Mouse (Mus musculus) ovary, adult 18-20 months (tissue): Measurements from ENCODE around the gene Arhgap21.

Source experiments
- DNase-seq: peaks from one replicate; pipeline ENCODE4 v3.0.0; 2022; ENCODE audit warnings: low spot score, mixed read lengths

Gene Arhgap21

DNA sequence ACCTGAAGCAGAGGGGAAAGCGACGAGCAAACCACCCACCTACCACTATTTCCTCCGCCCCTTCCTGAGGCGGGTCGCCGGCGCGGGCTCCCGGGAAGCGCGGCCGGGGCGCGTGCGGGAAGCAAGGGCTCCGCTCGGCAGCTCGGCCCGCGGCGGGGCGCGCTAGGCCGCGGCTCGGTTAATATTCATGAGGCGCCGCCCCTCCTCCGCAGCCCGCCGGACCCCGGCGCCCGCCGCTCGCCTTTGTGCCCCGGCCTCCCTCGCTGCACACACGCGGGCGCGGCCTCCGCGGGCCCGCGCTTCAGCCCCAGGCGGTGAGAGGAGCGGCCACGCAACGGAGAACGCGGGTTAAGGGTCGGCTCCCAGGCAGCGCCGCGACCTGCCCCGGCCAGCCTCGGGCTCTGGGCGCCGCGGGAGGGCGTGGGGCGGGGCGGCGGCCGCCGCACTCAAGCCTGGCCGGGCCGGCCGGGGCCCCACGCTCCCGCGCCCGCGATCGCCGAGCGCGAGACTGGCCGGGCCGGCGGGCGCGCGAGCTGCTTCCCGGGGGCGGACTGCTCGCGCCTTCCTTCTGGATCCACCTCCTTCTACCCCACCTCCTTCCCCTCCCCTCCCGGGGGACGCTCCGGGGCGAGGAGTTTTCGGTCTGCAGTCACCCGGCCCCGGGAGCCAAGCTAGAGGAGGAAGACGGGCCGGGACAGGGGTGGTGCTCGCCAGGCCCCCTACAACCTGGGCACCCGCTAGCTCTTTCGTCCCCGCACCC, at the start of gene Arhgap21:
Arhgap21 (minus strand) TSS at position 441 of the 760 bp plus-strand sequence.
- peak; percentile 79 for DNase-seq

DNA sequence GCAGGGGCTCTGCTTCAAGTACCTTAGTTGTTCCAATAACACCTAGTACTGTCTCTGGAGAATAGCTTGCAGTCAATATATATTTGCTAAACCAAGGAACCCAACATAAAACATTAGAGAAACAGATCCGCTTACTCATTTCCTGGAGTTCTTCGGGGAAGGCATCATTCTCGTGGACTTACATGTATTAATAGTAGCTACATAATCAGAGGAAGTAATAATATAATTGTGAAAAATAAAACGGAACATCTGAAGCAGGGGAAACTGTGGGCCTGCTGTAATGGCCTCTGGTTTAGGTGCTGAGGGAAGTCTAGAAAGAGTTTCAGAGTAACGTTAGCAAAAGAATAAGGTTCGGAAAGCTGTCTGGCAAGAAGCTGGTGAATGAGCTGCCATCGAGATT, 47.9 kb upstream of the Arhgap21 start:
- DNase-seq = no peak

DNA sequence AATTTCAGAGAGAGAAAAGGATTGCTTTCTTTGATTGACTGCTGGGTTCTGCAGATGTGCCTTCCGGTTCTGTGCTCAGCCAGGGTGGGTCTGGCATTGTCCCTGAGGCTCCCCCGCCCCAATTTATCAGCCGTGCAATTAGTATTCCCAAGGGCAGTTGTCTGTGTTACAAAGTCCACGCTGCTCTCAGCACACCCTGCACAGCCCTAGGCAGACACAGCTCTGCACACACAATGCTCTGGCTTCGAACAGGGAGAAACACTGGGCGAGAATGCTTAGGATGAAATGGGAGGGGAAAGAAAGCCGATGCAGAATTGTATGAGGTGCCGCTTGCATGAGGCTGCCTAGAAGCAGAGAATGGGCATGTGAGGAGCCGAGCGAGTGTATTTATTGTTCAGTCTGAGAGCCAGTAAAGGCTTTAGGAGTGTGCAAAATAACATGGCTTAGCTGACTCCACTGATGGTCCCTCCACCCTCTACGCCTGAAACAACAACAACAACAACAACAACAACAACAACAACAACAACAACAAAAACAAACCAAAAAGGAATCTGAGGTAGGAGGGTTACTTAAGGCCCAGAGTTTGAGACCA, 42.2 kb upstream of the Arhgap21 start:
- DNase-seq = no peak

DNA sequence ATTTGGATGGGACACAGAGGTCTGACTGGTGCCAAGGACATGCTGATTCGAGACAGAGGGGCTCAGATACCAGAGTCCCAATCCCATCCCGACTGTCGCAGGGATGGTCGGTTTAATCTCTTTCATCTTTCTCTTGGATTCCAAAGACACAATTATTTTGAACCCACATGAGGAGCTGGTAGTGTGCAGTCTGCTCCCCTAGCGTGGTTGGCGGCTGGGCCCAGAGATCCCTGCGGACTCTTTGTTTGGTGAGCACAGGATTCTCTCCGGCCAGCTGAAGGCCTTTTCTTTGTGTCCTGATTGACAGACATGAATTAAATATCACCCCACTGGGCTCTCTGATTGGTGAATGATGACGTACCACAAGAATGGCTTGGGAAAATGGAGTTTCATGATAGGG, 41.5 kb upstream of the Arhgap21 start:
- no peak for DNase-seq

DNA sequence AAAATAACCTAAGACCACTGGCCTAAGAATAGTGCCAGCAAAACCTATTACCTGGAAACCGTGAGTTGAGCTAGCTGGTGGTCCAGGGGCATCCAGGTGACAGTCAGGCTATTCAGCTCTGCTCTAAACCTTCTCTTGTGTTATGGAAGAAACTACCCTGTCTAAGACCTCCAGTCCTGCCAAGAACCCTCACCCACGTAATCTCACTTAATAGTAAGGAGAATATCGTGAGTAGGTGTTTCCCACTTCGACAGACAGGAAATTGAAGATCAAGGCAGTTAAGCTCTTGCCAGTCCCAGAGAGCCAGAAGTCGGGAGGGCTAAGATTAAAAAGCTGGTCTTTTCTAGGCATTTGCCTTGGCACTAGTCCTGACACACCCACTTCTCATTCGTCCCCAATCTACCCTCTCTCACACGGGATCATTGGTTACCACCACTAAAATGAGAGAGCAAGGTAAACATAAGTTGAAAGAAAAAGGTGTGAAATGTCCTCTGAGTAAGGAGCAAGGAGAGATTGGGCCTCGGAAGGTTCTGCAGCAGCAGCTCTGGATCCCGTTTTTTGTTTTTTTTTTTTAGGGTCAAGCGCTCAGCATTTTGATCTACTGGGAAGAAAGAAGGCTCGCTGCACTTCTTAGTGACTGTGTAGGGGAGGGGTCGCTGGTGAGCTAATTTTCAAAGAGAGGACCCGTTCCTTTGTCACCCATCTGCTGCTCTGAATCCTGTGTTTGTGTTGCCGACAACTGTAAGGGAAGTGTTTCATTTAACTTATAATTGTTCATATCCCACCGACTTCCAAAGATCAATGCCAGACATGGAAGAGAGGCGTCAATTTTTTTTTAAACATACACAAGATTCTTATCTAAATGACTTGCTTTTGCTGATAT, 40.8 kb upstream of the Arhgap21 start:
- DNase-seq = no peak

DNA sequence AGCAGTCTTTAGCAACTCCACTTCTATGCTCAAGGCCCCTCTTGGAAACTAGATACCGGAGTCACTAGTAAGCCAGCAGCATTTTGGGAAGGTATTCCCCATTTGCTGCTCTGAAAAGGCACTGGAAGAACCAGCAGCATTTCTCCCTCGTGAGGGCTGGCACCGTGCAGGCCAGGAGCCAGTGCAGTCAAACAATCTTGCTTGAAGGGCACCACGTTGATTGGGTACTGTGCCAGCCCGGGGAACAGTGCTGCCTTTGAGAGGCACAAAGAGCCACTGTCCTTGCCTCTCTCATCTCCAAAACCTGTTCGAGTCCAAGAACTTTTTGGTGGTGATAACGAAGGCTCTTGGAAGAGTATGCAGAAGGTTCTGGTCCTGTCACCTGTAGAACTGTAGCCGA, 33.9 kb upstream of the Arhgap21 start:
- no peak for DNase-seq

DNA sequence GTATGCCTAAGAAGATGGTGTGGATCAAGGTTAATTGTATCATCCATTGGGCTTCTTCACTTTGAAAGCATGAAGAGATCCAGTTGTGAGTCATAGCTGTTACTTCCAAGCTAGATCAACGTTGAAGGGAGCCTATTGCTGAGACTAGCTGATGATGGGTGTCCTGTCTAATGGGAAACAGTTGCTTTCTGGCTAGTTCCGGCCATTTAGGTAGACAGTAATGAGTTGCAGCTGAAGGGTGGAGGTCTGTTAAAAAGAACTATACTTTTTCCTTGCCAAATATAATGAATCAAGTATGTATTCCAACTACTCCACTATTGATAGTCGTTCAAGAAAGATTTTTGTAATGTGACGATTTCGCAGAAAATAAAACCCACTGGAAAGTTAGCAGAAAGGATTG, 32.5 kb upstream of the Arhgap21 start:
- DNase-seq = no peak

DNA sequence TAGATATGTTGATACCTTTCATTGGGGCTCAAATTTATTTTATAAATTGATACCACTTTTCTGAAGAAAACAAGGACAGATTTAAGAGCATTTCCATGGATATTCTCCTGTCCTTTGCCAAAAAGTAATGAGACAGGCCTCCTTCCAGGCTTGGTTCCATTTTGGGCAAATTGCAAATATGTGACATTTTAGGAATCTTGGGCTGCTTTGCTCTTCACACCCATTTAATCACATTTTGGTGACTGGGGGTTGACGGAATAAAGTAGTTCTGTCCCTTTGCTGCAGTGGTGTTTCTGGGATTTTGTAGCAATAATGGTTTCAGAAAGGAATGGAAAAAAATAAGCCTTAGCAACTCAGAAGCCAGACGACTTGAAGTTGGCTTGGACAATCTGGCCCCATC, 26.9 kb upstream of the Arhgap21 start:
- DNase-seq = no peak

DNA sequence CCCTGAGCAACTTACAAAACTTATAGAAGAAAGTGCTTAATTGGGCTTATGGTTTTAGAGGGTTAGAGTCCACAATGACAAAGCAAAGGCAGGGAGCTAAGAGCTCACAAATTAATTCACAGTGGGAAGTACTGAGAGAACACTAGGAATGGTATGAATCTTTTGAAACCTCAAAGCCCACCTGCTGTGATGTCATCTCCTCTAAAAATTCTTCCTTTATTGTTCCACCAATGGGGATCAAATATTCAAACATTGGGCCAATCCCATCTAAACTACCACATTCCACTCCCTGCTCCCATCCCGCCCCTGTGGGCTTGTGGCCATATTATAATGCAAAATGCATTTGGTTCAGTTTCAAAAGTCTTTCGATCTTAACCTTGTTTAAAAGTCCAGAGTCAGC, 22.8 kb upstream of the Arhgap21 start:
- no peak for DNase-seq

DNA sequence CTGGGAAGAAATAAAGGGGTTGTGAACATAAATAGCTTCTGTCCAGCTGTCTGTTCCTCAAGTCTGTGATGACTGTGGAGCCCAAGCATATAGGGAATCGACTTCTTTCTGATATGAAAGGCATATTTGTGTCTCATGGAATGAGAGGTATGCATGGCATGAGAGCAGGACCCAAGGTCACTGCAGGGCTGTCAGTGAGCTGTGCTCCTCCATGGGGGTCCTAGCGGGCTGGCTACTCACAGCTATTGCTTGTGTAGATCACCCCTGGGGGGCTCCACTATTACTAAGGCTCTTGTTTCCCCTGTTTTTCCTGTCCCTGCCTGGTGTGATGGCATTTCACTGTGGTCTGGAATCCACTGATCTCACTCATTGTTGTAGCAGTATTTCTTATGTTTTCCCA, 22.2 kb upstream of the Arhgap21 start:
- DNase-seq = no peak

DNA sequence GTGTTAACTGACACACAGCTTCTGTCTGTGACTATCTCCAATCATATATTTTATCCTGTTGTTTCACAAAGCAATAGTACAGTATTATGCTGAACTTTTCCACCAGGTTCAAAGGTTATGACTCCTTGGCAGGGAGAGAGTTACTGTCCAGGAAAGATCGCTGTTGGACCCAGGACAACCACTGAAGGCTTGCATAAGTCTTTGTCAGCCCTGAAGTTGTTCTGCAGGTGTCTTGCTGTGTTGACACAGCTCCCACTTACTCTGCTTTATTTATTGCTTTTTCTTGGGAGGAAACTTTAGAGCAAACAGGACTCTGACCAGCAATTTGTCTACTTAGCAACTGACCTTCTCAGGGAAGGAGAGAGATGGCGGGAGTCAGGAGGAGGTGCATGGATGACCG, 21.4 kb upstream of the Arhgap21 start:
- no peak for DNase-seq

DNA sequence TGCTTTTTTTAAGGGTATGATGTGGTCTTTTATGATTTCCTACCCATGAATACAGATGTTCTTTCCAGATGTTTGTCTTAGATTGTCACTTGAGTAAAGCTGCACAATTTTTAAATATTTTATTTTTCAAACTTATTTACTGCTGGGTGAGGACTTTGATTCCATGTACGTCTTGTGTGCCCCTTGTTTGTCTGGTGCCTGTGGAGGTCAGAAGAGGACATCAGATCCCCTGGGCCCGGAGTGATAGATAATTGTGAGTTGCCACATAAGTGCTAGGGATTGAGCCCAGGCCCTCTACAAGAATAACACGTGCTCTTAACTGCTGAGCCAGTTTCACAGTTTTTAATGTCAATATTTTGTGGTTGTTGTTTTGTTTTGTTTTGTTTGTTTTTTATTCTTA, 19.1 kb upstream of the Arhgap21 start:
- no peak for DNase-seq

DNA sequence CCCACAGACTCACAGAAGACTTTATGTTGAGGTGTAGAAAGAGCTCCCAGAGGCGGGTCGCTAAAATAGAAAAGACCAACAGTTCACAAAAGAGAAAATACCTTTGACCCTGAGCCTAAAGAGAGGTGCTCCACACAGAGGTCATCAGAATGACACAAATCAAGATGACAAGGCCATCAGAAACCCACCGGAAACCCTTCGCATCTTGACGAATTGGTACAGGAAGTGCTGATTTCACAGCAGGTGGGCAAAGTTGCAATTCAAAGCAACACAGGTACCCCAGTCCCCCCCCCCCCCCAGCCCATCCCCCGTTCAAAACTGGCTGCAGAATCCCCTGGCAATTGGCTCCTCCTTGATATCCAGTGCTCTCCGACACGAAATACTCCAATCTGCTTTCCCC, 10.0 kb upstream of the Arhgap21 start:
- no peak for DNase-seq

DNA sequence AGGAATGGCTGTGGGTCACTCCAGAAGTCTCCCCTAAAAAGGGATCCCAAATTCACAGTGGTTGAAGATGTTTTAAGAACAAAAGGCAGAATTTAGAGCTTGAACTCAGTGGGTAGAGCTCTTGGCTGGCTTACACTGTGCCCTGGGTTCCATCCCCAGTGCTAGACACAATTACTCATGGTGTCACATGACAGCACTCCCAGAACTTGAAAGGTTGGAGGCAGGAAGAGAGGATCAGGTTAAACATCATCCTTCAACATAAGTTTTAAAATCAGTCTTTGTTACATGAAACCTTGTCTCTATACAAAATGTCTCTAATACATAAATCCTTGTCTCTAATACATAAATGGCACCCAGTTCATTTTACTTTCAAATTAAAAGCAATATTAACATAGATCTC, 8.4 kb upstream of the Arhgap21 start:
- DNase-seq = no peak

DNA sequence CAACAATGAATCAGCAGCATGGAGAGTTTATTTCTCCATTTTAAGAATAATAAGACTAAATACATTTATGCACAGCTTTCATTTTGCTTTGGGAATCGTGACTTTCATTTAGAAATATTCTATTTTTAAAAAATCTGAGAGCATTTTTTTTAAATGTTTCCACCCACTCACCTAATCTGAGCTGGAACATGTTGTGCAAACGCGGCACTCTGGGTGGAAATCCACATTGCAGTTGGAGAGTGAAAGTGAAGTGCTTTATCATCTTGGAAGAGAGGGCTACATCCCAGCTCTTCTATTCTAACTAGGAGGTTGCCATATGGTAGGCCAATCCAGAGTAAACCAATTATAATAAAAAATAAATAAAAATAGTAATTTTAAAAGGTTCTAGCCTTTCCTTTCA, 4.8 kb upstream of the Arhgap21 start:
- no peak for DNase-seq

DNA sequence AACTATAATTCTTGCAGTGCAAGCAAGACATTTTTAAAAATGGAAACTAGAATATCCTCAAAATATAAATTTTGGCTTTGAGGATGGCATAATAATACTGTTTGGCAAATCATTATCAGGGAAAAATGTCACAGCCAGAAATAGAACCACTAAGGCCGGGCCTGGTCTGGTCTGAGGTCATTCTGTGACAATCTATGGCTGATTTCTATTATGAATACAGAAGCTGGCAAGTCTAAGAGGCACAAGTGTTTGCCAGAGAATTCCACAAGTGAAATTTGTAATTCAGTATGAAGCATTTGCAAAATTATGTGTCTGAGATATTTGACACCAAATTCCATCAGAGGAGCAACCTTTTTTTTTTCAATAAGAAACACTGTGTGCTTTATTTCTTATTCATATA, 3.5 kb upstream of the Arhgap21 start:
- no peak for DNase-seq

DNA sequence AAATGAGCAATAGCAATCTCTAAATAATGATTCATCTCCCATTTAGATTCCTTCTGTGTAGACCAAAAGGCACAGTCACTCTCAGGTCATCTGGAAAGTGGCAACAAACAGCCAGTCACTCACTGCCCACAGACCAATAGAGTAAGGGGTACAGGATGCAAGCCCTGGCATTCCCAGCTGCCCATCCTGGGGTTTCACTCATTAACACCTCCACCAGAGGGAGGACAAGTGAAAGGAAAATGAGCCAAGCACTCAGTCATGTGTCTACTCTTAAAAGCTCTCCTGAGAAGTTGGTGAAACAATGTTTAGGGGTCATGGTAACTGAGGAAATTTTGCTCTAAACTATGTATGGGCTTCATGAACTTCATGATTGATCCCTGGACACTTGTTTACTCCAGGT, 2.9 kb upstream of the Arhgap21 start:
- DNase-seq = no peak

DNA sequence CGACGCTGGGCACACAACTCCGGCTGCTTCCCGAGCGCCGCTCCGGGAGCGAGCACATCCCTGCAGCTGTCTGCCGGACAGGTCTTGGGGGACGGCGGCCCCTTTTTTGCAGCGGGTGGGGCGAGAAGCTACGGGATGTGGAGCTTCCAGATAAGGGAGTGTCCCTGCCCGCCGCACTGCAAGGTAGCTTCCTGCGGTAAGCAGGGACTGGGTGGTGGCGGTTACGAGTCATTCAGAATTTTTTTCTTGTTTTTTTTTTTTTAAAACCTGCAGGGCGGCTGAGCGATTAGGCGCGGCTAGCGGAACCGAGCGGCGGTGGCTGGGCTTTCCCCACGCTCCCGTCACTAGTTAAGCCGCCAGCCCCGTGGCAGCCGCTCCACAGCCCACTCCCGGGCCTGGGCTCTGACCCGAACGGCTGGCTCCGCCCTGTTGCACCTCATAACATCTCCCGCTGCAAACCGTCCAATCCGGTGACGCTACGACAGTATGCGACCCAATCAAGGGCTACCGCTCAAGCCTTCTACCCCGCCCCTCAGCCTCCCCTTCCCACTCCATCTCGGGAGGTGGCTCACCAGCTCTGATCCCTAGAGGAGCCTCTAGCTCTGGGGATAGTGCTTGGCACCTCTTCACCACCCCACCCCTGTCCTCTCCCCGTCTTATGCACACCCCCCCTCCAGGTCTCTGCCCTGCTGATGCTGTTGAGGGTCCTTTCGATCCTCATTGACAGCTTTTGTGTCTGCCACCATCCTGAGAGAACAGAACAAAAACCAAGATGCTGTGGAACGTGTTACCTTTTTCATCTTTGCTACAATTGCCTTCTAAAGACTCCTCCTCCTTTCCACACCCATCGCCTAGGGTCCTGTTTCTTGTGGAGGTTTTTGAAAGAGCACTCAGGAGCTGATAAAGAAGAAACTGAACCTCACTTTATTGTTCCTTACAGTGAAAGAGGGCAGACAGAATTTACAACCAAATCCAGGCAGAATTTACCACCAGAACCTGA, 820 bp upstream of the Arhgap21 start:
- peak; percentile 93 for DNase-seq

DNA sequence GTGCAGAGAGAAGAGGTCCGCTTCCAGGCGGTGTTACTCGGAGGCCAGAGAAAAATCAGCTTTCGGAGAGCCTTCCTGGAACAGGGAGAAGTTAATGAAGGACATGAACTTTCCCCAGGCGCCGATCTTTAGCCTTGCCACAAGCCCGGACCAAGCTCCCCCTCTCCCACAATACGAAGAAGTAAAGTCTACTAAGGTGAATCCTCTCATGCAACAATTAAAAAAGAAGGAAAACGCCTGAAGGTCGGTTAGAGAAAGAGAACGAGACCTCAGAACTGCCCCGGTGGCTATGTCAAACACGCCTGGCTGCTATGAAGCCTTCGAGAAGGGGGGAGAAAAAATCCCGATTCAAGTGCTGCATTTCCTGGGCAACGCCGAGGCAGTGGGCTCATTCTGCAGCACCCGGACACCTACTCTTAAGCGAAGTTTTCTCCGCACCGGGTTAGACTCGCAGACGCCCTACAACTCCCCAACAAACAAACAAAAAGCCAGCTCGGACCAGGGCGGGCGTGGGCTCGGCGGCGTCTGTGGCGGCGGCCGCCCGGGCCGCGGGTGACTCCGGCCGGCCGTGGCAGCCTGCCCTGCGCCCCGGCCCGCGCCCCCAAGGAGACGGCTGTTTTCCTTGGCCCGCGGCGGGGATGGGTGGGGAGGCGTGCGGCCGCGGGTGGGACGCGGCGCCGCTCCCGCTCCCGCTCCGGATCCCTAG, 882 bp downstream of the Arhgap21 start:
- no peak for DNase-seq

DNA sequence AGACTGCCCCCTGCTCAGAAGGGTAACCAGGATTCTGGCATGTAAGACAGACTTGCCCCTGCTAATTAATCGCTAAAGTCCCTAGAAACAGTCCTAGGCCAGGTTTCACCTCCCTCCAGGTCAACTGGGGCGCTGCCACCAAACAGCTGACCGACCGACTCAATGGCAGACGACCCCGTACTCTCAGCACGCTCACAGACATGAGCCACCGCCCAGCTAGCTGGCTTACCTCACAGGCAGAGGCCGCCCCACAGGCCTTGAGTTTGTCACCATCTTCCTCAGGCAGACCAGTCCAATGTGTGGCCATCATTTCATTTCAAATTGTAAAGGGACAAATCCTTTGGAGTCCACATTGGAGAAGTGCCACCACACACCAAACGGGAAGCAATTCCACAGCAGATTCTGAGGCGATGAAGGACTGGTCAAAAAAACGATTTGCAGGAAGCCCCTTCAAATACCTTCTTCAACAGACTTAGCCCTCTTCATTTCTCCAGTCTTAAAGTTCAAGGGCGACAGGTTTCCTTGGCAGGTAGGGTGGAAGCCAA, 1.5 kb downstream of the Arhgap21 start:
- DNase-seq = no peak
